Mouse (Mus musculus): ENCODE data around the gene Dnttip1. TPM values are rescaled to one million over a fixed set of nuclear protein-coding genes. Genes with fewer than 3 reads are reported as not detected.
A peak's percentile ranks its signal among the peaks of the same experiment; 100 is the strongest.

Gene Dnttip1
- total RNA-seq, 1 experiment from 2014 or later: 43.5 TPM

DNA sequence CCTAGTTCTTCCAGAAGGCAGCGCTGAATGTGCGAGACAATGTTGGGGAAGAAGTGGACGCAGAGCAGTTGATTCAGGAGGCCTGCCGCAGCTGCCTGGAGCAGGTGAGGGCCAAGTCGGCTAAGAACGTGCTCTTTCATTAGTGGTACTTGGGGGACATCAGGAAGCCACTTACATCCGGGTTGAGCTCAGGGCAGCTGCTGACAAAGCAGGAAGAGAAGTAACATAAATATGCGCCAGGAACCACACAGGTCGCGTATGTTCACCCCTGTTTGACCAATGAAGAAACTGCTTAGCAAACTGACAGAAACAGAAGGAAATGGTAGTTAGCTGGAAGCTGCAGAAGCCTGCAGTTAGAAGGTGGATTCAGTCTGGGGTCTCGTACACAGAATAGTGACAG lies 8.3 kb downstream of the Dnttip1 start:
- no peak for DNase-seq

- no peak for DNase-seq
These were observed 9.0 kb downstream of the Dnttip1 start for GRCm38 (mm10) chr2:164754800-164755199.

- DNase-seq: no peak
These were observed 12.1 kb downstream of the Dnttip1 start for GRCm38 (mm10) chr2:164757841-164758240.

- DNase-seq: no peak
These were observed 12.9 kb downstream of the Dnttip1 start for GRCm38 (mm10) chr2:164758692-164759091.

- no peak for DNase-seq
These were observed 14.5 kb downstream of the Dnttip1 start for GRCm38 (mm10) chr2:164760059-164760833.

GRCm38 (mm10) chr2:164761502-164761901 lies 15.7 kb downstream of the Dnttip1 start:
- DNase-seq: no peak

- no peak for DNase-seq
These were observed 16.2 kb downstream of the Dnttip1 start for GRCm38 (mm10) chr2:164761971-164762370.

DNA sequence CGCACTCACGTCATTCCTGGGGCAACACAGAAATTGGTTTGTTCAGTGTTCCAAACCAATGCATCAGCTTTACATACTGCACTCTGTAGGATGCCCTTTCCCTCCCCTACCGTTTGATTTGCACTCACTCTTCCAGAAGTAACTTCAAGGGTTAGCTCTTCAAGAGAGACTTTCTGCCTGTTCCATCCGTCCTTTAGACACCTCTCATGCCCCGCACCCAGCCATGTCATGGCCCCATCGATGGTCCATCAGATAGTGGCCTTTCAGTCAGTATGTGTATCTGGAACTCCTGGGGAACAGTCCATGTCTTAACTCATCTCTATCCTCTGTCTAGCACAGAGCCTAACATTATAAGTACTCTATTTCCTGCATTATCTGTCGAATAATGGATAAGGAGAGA lies 16.8 kb downstream of the Dnttip1 start:
- DNase-seq: no peak

DNA sequence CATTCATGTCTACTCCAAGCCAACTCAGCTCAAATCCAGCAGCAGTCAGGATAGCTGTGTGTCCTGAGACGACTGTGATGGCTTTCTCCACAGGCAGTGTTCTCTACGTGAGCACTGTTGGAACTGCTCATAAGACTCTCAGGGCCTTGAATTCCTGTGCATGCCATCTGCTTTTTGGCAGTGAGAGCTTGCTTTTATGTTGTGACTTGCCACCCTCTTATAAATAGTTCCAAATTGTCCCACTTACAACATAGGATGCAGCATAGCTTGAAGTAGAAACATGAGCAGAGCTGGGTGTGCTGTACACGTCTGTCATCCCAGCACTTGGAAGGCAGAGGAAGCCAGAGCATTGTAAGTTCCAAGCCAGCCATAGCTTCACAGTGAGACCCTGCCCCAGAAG lies 20.1 kb downstream of the Dnttip1 start:
- DNase-seq: no peak

GRCm38 (mm10) chr2:164767812-164768540 lies 22.2 kb downstream of the Dnttip1 start:
- DNase-seq: no peak

DNA sequence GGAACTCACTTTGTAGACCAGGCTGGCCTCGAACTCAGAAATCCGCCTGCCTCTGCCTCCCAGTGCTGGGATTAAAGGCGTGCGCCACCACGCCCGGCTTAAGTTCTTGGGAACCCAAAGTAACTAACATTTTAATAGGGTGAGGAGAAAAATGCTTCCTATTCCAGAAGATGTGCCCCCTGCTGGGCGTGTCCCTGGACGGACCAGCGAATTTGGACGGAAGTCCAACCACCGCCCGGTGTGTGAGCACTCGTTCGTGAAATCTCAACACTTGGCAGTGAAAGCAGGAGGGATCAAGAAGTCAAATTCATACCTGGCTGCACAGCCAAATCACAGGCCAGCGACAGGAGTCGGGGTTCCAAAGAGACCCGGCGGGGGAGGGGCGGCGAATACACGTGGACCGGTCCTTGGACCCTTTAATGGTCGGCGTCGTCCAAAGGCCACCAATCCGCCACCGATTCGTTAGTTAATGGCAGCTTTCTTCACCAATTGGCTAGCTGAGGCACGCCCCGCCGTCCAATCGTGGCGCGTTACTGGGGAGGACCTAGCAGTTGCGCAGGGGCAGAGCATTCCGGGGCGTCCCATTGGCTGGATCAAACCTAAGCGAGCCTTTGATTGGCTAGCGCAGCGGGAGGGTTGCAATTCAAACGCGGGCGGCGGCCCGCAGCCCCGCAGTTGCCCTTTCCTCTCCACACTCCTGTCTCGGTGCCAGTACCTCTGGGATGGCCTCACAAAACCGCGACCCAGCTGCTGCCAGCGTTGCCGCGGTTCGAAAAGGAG lies 23.7 kb downstream of the Dnttip1 start, which contains the start of gene Ube2c:
Ube2c (plus strand) TSS at position 641 of the 780 bp plus-strand sequence.
- DNase-seq: peak; percentile 96

DNA sequence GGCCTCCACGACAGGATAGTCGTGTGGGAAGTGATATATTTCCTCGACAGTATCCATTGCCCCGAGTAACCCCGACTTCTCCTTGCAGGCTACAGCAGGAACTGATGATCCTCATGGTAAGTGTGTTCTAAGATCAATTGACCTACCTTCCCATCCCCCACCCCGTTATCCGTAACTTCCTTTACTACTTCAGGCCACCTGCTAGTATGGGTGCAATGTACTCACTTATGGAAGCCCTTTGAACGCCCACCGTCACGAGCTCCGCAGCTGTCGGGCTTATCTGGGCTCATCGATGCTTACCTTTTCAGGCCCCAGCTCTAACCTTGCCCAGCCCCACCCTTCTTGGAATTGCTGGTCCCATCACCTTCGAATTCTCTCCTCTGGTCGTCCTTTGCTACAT lies 24.5 kb downstream of the Dnttip1 start:
- DNase-seq: no peak

DNA sequence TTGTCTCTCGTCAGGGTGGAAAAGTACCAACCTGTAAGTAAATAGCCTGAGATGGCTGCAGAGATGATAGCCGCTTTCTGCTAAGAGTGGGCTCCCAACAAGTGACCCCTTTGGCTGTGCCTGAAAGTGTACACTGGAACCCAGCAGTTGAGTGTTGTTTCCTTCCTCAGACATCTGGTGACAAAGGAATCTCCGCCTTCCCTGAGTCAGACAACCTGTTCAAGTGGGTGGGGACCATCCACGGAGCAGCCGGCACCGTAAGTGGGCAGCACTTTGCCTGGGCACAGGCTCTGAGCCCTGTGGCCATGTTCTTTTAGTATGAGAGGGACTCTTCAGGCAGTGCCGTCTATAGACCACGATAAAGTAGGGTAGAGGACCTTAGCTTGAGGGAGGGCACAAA lies 25.3 kb downstream of the Dnttip1 start:
- DNase-seq: no peak

- no peak for DNase-seq
These were observed 27.6 kb downstream of the Dnttip1 start for GRCm38 (mm10) chr2:164773229-164773988.

DNA sequence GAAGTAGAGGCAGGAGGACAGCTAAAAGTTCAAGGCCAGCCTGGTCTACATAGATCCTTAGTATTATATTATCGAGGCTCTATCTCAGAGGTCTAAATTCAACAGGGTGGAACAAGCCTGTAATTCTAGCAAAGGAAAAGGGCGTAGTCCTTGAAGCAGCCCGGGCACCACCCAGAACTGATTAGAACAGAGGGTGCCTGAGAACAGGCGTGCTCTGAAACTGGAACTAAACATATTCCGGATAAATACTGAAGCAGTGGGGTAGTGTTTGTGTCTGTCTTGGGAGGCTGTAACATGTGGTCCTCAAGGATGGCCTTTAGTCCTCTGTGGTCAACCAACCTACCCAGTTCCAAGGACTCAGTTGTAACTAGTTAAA lies 28.2 kb downstream of the Dnttip1 start:
- no peak for DNase-seq

- DNase-seq: no peak
These were observed 30.3 kb downstream of the Dnttip1 start for GRCm38 (mm10) chr2:164776130-164776529.

GRCm38 (mm10) chr2:164776801-164777200 lies 31.0 kb downstream of the Dnttip1 start:
- no peak for DNase-seq

GRCm38 (mm10) chr2:164777246-164778014 lies 31.6 kb downstream of the Dnttip1 start:
- no peak for DNase-seq

DNA sequence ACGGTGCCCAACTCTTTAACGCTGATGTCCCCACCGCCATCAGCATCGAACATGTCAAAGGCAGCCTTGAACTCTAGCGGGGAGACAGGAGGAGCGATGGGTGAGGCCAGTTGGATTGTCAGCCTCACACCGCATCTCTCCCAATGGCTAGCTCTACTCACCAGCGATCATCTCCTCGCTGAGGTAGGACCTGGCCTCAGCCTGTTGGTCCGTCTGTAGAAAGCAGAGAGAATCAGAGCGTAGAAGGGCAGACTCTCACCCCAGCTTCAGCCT lies 32.2 kb downstream of the Dnttip1 start:
- no peak for DNase-seq

DNA sequence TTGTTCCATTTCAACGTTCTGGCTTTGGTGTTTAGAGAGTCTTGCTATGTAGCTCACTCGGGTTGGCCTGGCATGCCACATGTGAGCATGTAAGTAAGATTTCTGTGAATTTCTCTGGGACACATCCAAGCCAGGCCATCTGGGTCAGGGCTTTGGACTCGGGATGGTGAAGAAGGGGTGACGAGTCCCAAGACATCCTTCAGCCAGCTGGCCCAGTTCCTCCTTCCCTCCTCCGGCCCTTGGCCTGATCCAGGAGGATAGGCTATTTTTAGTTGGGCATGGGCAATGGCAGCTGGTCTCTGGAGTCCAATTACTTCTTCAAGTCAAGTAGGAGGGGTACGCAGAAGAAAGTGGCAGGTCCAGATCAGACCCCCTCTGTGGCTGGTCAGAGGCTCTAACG lies 33.0 kb downstream of the Dnttip1 start:
- DNase-seq: no peak

- no peak for DNase-seq
These were observed 33.8 kb downstream of the Dnttip1 start, which contains the start of gene Tnnc2 for GRCm38 (mm10) chr2:164779481-164780086. Tnnc2 (minus strand) TSS chr2:164779967.
